Mouse (Mus musculus) left cerebral cortex, postnatal 4 days (tissue): ENCODE measurements around the gene Zfp617. TPM values are rescaled to one million over a fixed set of nuclear protein-coding genes. Genes with fewer than 3 reads are reported as not detected.
"Not testable (repeated sequence)": the region's sequence is repeated elsewhere in the genome, so short reads cannot be mapped to it uniquely, and the experiment has no call there.

Experiments used
- DNase-seq: peaks from one replicate; pipeline ENCODE4 v3.0.0-alpha.2; 2022
- intact Hi-C: fragments of 180-260 bp; cut with DNase I; formaldehyde crosslinking; loops from one replicate; pipeline ENCODE4 v1.15.1; 2025
- total RNA-seq, 2 experiments: library from RNA; stranded (reverse); gene quantifications; 2 replicates each; pipeline ENCODE4 v1.2.3; 2021

Zfp617 gene
- total RNA-seq, result 10 to 100 TPM; 24.3 to 25.1 TPM

GRCm38 (mm10) chr8:71908309-71909261 lies at the start of gene Zfp617, which contains the start of gene Zfp882:
TSS of gene Zfp617 (plus strand) at chr8:71908635.
TSS of gene Zfp882 (plus strand) at chr8:71908608.
- peak; percentile 87 for DNase-seq
- intact Hi-C loops, result no loop called here

GRCm38 (mm10) chr8:71861551-71861950 lies 46.9 kb upstream of the Zfp617 start:
- intact Hi-C loops, result not testable (repeated sequence)

GRCm38 (mm10) chr8:71862038-71862437 lies 46.4 kb upstream of the Zfp617 start:
- DNase-seq, result peak; percentile 48
- intact Hi-C loops, result not testable (repeated sequence)

More at GRCm38 (mm10) chr8:71861551-71861950, 46.9 kb upstream of the Zfp617 start:
- DNase-seq, result not testable (repeated sequence)

GRCm38 (mm10) chr8:71881618-71882274 lies 26.7 kb upstream of the Zfp617 start, which contains the start of gene Zfp709:
TSS of gene Zfp709 (plus strand) at chr8:71882019.
- intact Hi-C loops, result no loop called here
- DNase-seq, result peak; percentile 57

- intact Hi-C loops, DNase-seq: not testable (repeated sequence)
These were observed 7.8 kb upstream of the Zfp617 start for GRCm38 (mm10) chr8:71900666-71901065.

GRCm38 (mm10) chr8:71903084-71903483 lies 5.4 kb upstream of the Zfp617 start:
- DNase-seq, result not testable (repeated sequence)

GRCm38 (mm10) chr8:71906809-71907208 lies 1.6 kb upstream of the Zfp617 start:
- intact Hi-C loops, result no loop called here
- no peak for DNase-seq

More at GRCm38 (mm10) chr8:71903084-71903483, 5.4 kb upstream of the Zfp617 start:
- intact Hi-C loops, result not testable (repeated sequence)

DNA sequence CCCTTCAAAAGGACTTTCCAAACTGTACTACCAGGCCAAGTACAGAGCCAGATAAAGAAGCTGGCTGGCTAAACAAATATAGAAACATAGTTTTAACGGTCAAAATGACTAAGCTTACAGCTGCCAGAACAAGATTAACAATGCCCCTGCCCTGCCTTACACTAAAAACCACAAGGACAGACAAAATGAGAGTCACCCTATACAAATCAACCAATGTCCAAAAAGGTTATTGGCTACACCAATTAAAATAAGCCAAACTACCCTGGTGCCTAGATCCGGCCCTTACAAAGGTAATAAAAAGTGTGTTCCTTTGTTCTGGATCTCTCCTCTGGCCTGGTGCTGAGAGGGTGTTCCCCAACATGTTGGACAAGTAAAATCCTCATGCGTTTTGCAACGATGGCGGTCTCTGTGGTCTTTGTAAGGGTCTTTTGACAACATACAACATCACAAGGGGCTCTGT lies 607 bp upstream of the Zfp617 start:
- intact Hi-C loops, result no loop called here
- peak; percentile 5 for DNase-seq

- no peak for DNase-seq
- intact Hi-C loops, result no loop called here
These were observed 3.9 kb downstream of the Zfp617 start for GRCm38 (mm10) chr8:71912286-71912685.

DNA sequence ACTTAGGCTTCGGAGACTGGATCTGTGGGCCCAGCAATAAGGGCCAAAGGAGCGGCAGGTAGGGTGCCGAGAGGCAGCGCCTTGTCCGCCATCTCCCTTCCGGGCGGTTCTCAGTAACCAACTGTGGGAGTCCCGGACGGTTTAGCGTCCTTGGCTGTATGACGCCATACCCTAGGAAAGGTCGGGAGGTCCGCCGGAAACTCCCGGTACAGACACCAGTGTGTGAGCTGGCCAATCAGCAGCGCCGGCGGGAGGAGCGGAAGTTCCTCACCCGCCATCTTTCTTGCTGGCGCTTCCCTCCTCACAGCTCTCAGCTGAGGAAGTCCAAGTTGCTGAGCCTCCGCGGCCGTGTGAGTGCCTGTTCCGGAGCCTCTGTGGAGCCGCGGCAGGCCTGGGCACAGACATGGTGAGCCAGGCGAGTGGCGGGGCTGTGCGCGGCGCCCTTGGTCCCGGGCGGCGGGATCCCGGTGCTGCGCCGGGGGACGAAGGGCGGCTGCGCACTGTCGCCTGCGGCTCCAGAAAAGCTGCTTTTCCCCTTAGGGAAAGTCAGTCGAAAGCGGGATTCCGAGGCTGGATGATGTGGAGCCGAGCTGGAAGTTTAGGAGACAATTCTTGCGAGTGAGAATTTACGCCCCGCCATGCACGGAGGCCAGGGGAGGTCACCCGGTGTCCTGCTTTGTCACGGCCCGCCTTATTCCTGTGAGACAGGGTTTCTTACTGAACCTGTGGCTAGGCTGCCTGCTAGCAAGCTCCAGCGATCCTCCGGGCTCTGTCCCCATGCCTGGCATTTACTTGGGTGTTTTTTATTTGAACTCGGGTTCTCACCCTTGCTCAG lies 14.3 kb downstream of the Zfp617 start:
- intact Hi-C loops, result no loop called here
- DNase-seq, result peak; percentile 94

DNA sequence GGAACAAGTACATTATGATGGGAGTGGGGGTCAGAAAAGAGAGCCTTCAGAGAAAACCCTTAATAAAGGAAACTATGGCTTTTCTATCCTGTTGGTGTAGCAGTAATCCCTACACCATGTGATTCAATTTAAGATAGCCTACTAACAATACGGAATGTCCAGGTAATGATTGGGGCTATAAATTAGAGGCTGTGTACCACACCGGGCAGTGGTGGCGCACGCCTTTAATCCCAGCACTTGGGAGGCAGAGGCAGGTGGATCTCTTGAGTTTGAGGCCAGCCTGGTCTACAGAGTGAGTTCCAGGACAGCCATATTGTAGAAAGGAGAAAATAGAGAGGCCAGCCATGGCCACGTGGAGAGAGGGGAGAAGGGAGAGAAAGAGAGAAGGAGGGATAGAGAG lies 17.4 kb downstream of the Zfp617 start:
- intact Hi-C loops, result no loop called here
- DNase-seq, result no peak

DNA sequence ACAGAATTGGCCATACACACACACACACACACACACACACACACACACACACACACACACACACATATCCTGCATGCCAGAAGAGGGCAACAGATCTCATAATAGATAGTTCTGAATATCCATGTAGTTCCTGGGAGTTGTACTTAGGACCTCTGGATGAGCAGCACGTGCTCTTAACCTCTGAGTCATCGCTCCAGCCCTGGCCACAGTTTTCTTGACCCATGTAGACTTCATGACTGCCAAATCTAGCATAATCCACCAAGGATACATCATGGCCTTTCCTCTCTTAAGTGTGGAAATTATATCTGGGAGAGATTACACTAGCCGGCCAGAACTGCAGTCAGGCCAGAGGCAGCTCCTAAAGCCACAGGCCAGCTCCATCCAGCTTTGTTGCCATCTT lies 18.1 kb downstream of the Zfp617 start:
- intact Hi-C loops, result no loop called here
- no peak for DNase-seq

DNA sequence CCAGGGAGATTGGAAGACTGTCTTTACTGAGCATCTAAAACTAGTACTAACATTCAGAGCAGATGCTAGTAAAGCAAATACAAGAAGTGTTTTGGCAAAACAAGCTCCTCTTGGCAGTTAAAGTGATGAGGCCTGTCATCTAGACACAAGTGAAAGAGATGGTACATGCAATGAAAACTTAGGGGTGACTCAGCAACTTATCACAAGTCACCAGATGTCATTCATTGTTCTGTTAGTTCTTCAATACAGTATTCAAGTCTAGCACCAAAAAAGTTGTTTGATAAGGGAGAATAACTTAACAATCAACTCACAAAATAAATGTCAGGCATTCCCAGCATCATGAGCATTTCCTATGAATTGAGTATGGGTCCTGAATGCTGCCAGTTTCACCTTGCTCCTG lies 19.3 kb downstream of the Zfp617 start:
- intact Hi-C loops, result no loop called here
- DNase-seq, result no peak

DNA sequence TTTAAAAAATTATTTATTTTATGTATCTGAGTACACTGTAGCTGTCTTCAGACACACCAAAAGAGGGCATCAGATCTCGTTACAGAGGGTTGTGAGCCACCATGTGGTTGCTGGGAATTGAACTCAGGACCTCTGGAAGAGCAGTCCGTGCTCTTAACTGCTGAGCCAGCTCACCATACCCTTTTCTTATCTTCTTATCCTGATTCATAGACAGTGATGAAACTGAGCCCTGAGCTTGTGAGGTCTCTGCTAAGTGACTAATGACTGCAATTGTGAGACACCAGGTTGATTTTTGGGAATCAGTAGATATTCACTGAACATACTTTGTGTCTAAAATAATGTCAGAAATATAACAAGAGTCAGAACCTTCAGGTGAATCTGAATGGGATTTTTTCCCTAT lies 29.6 kb downstream of the Zfp617 start:
- DNase-seq, intact Hi-C loops: not testable (repeated sequence)

- no peak for DNase-seq
- intact Hi-C loops, result no loop called here
These were observed 32.1 kb downstream of the Zfp617 start for GRCm38 (mm10) chr8:71940293-71941208.

- intact Hi-C loops, result no loop called here
- no peak for DNase-seq
These were observed 33.3 kb downstream of the Zfp617 start for GRCm38 (mm10) chr8:71941776-71942175.

GRCm38 (mm10) chr8:71948624-71949023 lies 40.2 kb downstream of the Zfp617 start:
- no peak for DNase-seq
- intact Hi-C loops, result no loop called here

- intact Hi-C loops, result no loop called here
- DNase-seq, result peak; percentile 98
These were observed 42.2 kb downstream of the Zfp617 start, which contains the start of gene Zfp961 for GRCm38 (mm10) chr8:71950482-71951221. TSS of gene Zfp961 (plus strand) at chr8:71951038.
